Comparison of ENCODE assay signal across 20 mouse cellular contexts in the genomic region with DNA sequence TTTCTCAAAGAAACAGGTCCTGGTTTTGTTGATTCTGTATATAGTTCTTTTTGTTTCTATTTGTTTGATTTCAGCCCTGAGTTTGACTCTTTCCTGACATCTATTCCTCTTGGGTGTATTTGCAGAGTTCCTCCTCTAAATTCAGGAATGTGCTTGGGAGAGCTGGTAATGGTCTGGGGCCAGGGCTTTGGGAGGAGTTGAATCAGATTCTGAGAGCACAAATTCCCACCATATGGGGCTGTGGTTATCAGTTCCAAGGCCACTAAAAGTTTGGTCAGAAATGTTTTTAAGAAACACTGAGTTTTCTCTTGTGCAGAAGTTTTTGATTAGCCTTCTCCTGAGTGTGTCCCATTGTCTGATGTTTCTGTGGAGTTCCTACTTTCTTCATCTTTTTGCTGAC. TPM values are rescaled to one million over a fixed set of nuclear protein-coding genes. Genes with fewer than 3 reads are reported as not detected.
DNase-seq lines count a peak whose midpoint lies in the region; ATAC-seq and TF ChIP-seq lines count a peak whose summit lies in the region.
"Had no signal": no experiment of that assay in that cellular context is flagged by ENCODE, and none has a peak within 500 bp of the region (broad histone marks: within the 10 kb centered on the region; RNA-seq: fewer than 3 reads in every experiment).

No protein-coding gene starts in this region.

- H3K4me2 ChIP-seq in forebrain, embryonic 13.5 days: 0 out of 2 replicates have a peak overlapping the region, but pooled peaks have one; percentile 16
- H3K4me2 ChIP-seq in forebrain, embryonic 14.5 days (ENCODE audit: low read length): no peak overlapping the region
- H3K4me2 ChIP-seq in midbrain, embryonic 12.5 days (replicated peaks): 0 out of 2 replicates have a peak overlapping the region, but pooled peaks have one; percentile 6
- H3K4me2 ChIP-seq in midbrain, embryonic 13.5 days (replicated peaks): no peak overlapping the region
- no peak overlapping the region for H3K4me2 ChIP-seq in limb, embryonic 14.5 days (replicated peaks; ENCODE audit: low read depth, low read length, severe bottlenecking)

- H3K9ac ChIP-seq in forebrain, embryonic 13.5 days: 0 out of 2 replicates have a peak overlapping the region, but pooled peaks have one; percentile 4
- H3K9ac ChIP-seq in forebrain, embryonic 14.5 days (ENCODE audit: low read length): no peak overlapping the region
- H3K9ac ChIP-seq in midbrain, embryonic 12.5 days (replicated peaks): no peak overlapping the region
- no peak overlapping the region for H3K9ac ChIP-seq in midbrain, embryonic 13.5 days (replicated peaks)
- no peak overlapping the region for H3K9ac ChIP-seq in limb, embryonic 14.5 days (ENCODE audit: low read depth, low read length, severe bottlenecking)

- ATAC-seq in forebrain, embryonic 13.5 days: no peak
- ATAC-seq in forebrain, embryonic 14.5 days: no peak
- no peak for ATAC-seq in midbrain, embryonic 12.5 days (ENCODE audit: low FRiP score, low read depth)
- ATAC-seq in midbrain, embryonic 13.5 days: no peak
- no peak for ATAC-seq in limb, embryonic 14.5 days (ENCODE audit: low FRiP score, low read depth)
- ATAC-seq in granulocyte monocyte progenitor cell, adult 5-6 weeks (replicated peaks; ENCODE audit: poor library complexity, severe bottlenecking): no peak
- ATAC-seq: activated CD4-positive, CD25-positive, alpha-beta regulatory T cell, adult 4 months; forebrain, embryonic 16.5 days; hindbrain, postnatal 0 days; Patski had no signal

- DNase-seq in forebrain, embryonic 14.5 days (ENCODE audit: low spot score): no peak
- DNase-seq in Muller cell, postnatal 12 days (ENCODE audit: inconsistent ontology term): peak; percentile 6
- DNase-seq in limb, embryonic 14.5 days (ENCODE audit: low spot score): peak; percentile 12
- no peak for DNase-seq in left cerebral cortex, postnatal 36 days (ENCODE audit: low spot score in 2 of 2)
- DNase-seq: adrenal gland, postnatal 14 days; gastrocnemius, adult 2 months; gastrocnemius, postnatal 25 days; heart, adult 11 months; heart, postnatal 36 days; kidney, adult 11 months had no signal

- H3K36me3 ChIP-seq in forebrain, embryonic 13.5 days (ENCODE audit: poor library complexity, severe bottlenecking): 0 out of 2 replicates have a peak, but pooled peaks cover 3% of the 10 kb centered on the region
- no peaks in the 10 kb centered on the region for H3K36me3 ChIP-seq in forebrain, embryonic 14.5 days (ENCODE audit: control insufficient read depth, insufficient read depth, low read length)
- H3K36me3 ChIP-seq in midbrain, embryonic 12.5 days: no peaks in the 10 kb centered on the region
- no peaks in the 10 kb centered on the region for H3K36me3 ChIP-seq in midbrain, embryonic 13.5 days
- no peaks in the 10 kb centered on the region for H3K36me3 ChIP-seq in limb, embryonic 14.5 days (ENCODE audit: control insufficient read depth, insufficient read depth, low read length)

- H3K4me3 ChIP-seq in forebrain, embryonic 13.5 days: no peak overlapping the region
- H3K4me3 ChIP-seq in forebrain, embryonic 14.5 days (ENCODE audit: low read depth, low read length): no peak overlapping the region
- no peak overlapping the region for H3K4me3 ChIP-seq in midbrain, embryonic 12.5 days
- no peak overlapping the region for H3K4me3 ChIP-seq in midbrain, embryonic 13.5 days (replicated peaks)
- H3K4me3 ChIP-seq in limb, embryonic 14.5 days (replicated peaks; ENCODE audit: low read length): no peak overlapping the region

- no peak for TF ChIP-seq POLR2A in limb, embryonic 14.5 days (IDR thresholded peaks at IDR 0.05; ENCODE audit: borderline replicate concordance, extremely low read depth, insufficient read depth, insufficient read length)

- H3K4me1 ChIP-seq in forebrain, embryonic 13.5 days: peaks cover 7% of the 10 kb centered on the region
- 0 out of 2 replicates have a peak, but pooled peaks cover 3% of the 10 kb centered on the region for H3K4me1 ChIP-seq in forebrain, embryonic 14.5 days (ENCODE audit: control insufficient read depth, insufficient read depth, low read length)
- H3K4me1 ChIP-seq in midbrain, embryonic 12.5 days: peaks cover 5% of the 10 kb centered on the region
- peaks cover 13% of the 10 kb centered on the region for H3K4me1 ChIP-seq in midbrain, embryonic 13.5 days (replicated peaks)
- no peaks in the 10 kb centered on the region for H3K4me1 ChIP-seq in limb, embryonic 14.5 days (ENCODE audit: control insufficient read depth, insufficient read depth, low read length)

- no peaks in the 10 kb centered on the region for H3K27me3 ChIP-seq in forebrain, embryonic 13.5 days
- H3K27me3 ChIP-seq in forebrain, embryonic 14.5 days (replicated peaks; ENCODE audit: control insufficient read depth, insufficient read depth, low read length): no peaks in the 10 kb centered on the region
- H3K27me3 ChIP-seq in midbrain, embryonic 12.5 days: no peaks in the 10 kb centered on the region
- H3K27me3 ChIP-seq in midbrain, embryonic 13.5 days: no peaks in the 10 kb centered on the region
- H3K27me3 ChIP-seq in limb, embryonic 14.5 days (ENCODE audit: control insufficient read depth, insufficient read depth, low read length): no peaks in the 10 kb centered on the region
- H3K27me3 ChIP-seq: heart, embryonic 13.5 days; Patski had no signal

- no peak overlapping the region for H3K27ac ChIP-seq in forebrain, embryonic 13.5 days
- no peak overlapping the region for H3K27ac ChIP-seq in forebrain, embryonic 14.5 days (ENCODE audit: low read depth, low read length)
- H3K27ac ChIP-seq in midbrain, embryonic 12.5 days (replicated peaks): no peak overlapping the region
- H3K27ac ChIP-seq in midbrain, embryonic 13.5 days: no peak overlapping the region
- H3K27ac ChIP-seq in limb, embryonic 14.5 days (replicated peaks; ENCODE audit: low read depth, low read length): no peak overlapping the region
- H3K27ac ChIP-seq: heart, embryonic 13.5 days had no signal

- intact Hi-C loops in left cerebral cortex, postnatal 36 days (cut with DNase I): loop anchor here (5.0 kb wide), 1 partner anchor 58 kb away; no protein-coding TSS in a partner anchor

- no peaks in the 10 kb centered on the region for H3K9me3 ChIP-seq in forebrain, embryonic 13.5 days (replicated peaks)
- no peaks in the 10 kb centered on the region for H3K9me3 ChIP-seq in forebrain, embryonic 14.5 days (replicated peaks; ENCODE audit: control insufficient read depth, low read length)
- no peaks in the 10 kb centered on the region for H3K9me3 ChIP-seq in midbrain, embryonic 12.5 days
- peaks cover 3% of the 10 kb centered on the region; the same call in 1 of the 2 replicates for H3K9me3 ChIP-seq in midbrain, embryonic 13.5 days
- no peaks in the 10 kb centered on the region for H3K9me3 ChIP-seq in limb, embryonic 14.5 days (ENCODE audit: control insufficient read depth, low read length)
- H3K9me3 ChIP-seq: G1E; heart, embryonic 13.5 days had no signal

RNA-seq across cellular contexts. Expression of a gene that starts 1.7 kb away (rescaled TPM):
- 0.66 and 0.84 TPM in 2 replicates for polyA plus RNA-seq in forebrain, embryonic 13.5 days (2015; fragmentation: Nextera tagmentation; extraction: Ambion mirVana)
- polyA plus RNA-seq in forebrain, embryonic 14.5 days (2014; fragmentation: Nextera tagmentation; extraction: Ambion mirVana): 0.33 and 0.43 TPM in 2 replicates
- polyA plus RNA-seq in midbrain, embryonic 12.5 days (2016; fragmentation: Nextera tagmentation; extraction: Ambion mirVana): 0.37 and 0.63 TPM in 2 replicates
- polyA plus RNA-seq in midbrain, embryonic 13.5 days (2015; fragmentation: Nextera tagmentation; extraction: Ambion mirVana): 0.31 and 0.61 TPM in 2 replicates
- 0.08 and 0.18 TPM in 2 replicates for polyA plus RNA-seq in limb, embryonic 14.5 days (2012; rRNA removed)
- 1.2 TPM in 2 replicates for polyA plus RNA-seq in limb, embryonic 14.5 days (2014; fragmentation: Nextera tagmentation; extraction: Ambion mirVana)
- total RNA-seq in left cerebral cortex, postnatal 36 days (2021): 10 to 100 TPM; 28.0 to 43.1 TPM
- total RNA-seq in granulocyte monocyte progenitor cell, adult 5-6 weeks (2014; fragmentation: Nextera tagmentation): 26.2 and 35.1 TPM in 2 replicates
- 73.0 and 188 TPM in 2 replicates for total RNA-seq in granulocyte monocyte progenitor cell, adult 5-6 weeks (2017)

Comparison
In these comparisons a context has a peak if more than half of its experiments do, and no peak if none do; other contexts are left out.
1. H3K4me2 ChIP-seq: peak in forebrain, embryonic 13.5 days (single experiment) and midbrain, embryonic 12.5 days (single experiment); none in forebrain, embryonic 14.5 days (single experiment), midbrain, embryonic 13.5 days (single experiment) and limb, embryonic 14.5 days (single experiment).
2. DNase-seq: peak in Muller cell, postnatal 12 days (single experiment) and limb, embryonic 14.5 days (single experiment); none in forebrain, embryonic 14.5 days (single experiment) and left cerebral cortex, postnatal 36 days (0 of 2).